Mouse (Mus musculus) CH12.LX (cell line): Measurements from ENCODE around the gene Fam71f1. TPM values are rescaled to one million over a fixed set of nuclear protein-coding genes. Genes with fewer than 3 reads are reported as not detected.
A peak's percentile ranks its signal among the peaks of the same experiment; 100 is the strongest.

Experiments
- DNase-seq: peaks from one replicate; pipeline ENCODE4 v3.0.0-alpha.2; 2013; ENCODE audit errors: extremely low read depth
- H3K27ac ChIP-seq: 2 replicates; pipeline ENCODE4 v1.5.1; 2012; ENCODE audit warnings: low read depth, mild to moderate bottlenecking, control low read depth, moderate library complexity; ENCODE audit not compliant: insufficient read depth
- H3K27me3 ChIP-seq: replicated peaks from 2 replicates; pipeline ENCODE3; 2012; ENCODE audit warnings: inconsistent platforms
- H3K36me3 ChIP-seq, 2 experiments: replicated peaks in 1 of 2; 2 replicates each; pipeline versions ENCODE3 to v1.6.1; 2012; ENCODE audit warnings: inconsistent platforms in 1 of 2, low read length in 1 of 2, mild to moderate bottlenecking in 1 of 2, mixed read lengths in 1 of 2, moderate library complexity in 1 of 2; ENCODE audit not compliant: control insufficient read depth in 1 of 2, insufficient read depth in 1 of 2
- H3K4me1 ChIP-seq, 2 experiments: 2 replicates each; pipeline ENCODE4 v1.6.1; 2012; ENCODE audit warnings: inconsistent platforms in 1 of 2, moderate library complexity in 1 of 2; ENCODE audit not compliant: insufficient read depth in 2 of 2, control insufficient read depth in 1 of 2
- H3K4me2 ChIP-seq: 2 replicates; pipeline ENCODE4 v1.6.1; 2012; ENCODE audit warnings: low read depth, mild to moderate bottlenecking, control low read depth; ENCODE audit not compliant: poor library complexity, insufficient read depth, severe bottlenecking
- H3K4me3 ChIP-seq, 3 experiments: fragments of 150-350 bp in 1 of 3; sonication (generic) in 1 of 3; replicated peaks in 1 of 3; 2 replicates each; pipeline versions ENCODE3 to v1.5.1; 2011 to 2012; ENCODE audit warnings: low read depth in 2 of 3, low read length in 2 of 3, mild to moderate bottlenecking in 2 of 3, moderate library complexity in 2 of 3, control low read depth in 1 of 3, improper control_type of control experiment in 1 of 3, inconsistent platforms in 1 of 3, mixed read lengths in 1 of 3; ENCODE audit not compliant: poor library complexity in 1 of 3
- H3K79me2 ChIP-seq: replicated peaks from 2 replicates; pipeline ENCODE4 v1.6.1; 2012; ENCODE audit warnings: mild to moderate bottlenecking, moderate library complexity; ENCODE audit not compliant: control insufficient read depth, poor library complexity, insufficient read depth, severe bottlenecking; ENCODE audit errors: extremely low read depth
- H3K9ac ChIP-seq: 2 replicates; pipeline ENCODE4 v1.6.1; 2012; ENCODE audit warnings: low read depth, mild to moderate bottlenecking, control low read depth, moderate library complexity; ENCODE audit not compliant: insufficient read depth
- H3K9me3 ChIP-seq: replicated peaks from 2 replicates; pipeline ENCODE3; 2012; ENCODE audit warnings: low read length, inconsistent platforms, mixed read lengths
- BHLHE40 ChIP-seq: IDR thresholded peaks from 2 replicates; pipeline ENCODE4 v1.6.1; 2011; ENCODE audit warnings: mild to moderate bottlenecking, low read depth, low read length, improper control_type of control experiment
- E2F4 ChIP-seq: IDR thresholded peaks from 2 replicates; pipeline ENCODE4 v1.6.1; 2011; ENCODE audit warnings: low read depth, low read length, improper control_type of control experiment; ENCODE audit not compliant: insufficient replicate concordance
- ELF1 ChIP-seq: IDR thresholded peaks from 2 replicates; pipeline ENCODE4 v1.6.1; 2014; ENCODE audit warnings: low read depth, mild to moderate bottlenecking, inconsistent platforms, low read length, improper control_type of control experiment
- EP300 ChIP-seq: IDR thresholded peaks from 2 replicates; pipeline ENCODE4 v1.6.1; 2011; ENCODE audit warnings: low read length, improper control_type of control experiment
- ETS1 ChIP-seq: conservative IDR thresholded peaks from 2 replicates; pipeline ENCODE4 v1.6.1; 2012; ENCODE audit warnings: low read depth, mild to moderate bottlenecking, inconsistent platforms, low read length, improper control_type of control experiment, moderate library complexity
- HCFC1 ChIP-seq: IDR thresholded peaks from 2 replicates; pipeline ENCODE4 v1.6.1; 2012; ENCODE audit warnings: low read depth, mild to moderate bottlenecking, inconsistent platforms, low read length, improper control_type of control experiment
- IRF4 ChIP-seq: IDR thresholded peaks from 2 replicates; pipeline ENCODE4 v1.6.1; 2014; ENCODE audit warnings: low read depth, mild to moderate bottlenecking, inconsistent platforms, low read length, improper control_type of control experiment
- KAT2A ChIP-seq: IDR thresholded peaks from 2 replicates; pipeline ENCODE4 v1.6.1; 2012; ENCODE audit warnings: low read length, improper control_type of control experiment, inconsistent platforms; ENCODE audit not compliant: insufficient replicate concordance
- MAFK ChIP-seq: IDR thresholded peaks from 2 replicates; pipeline ENCODE4 v1.6.1; 2011; ENCODE audit warnings: low read length, improper control_type of control experiment; ENCODE audit not compliant: insufficient replicate concordance
- MAX ChIP-seq: IDR thresholded peaks from 2 replicates; pipeline ENCODE4 v1.6.1; 2011; ENCODE audit warnings: low read length, improper control_type of control experiment
- MEF2A ChIP-seq: IDR thresholded peaks from 2 replicates; pipeline ENCODE4 v1.6.1; 2014; ENCODE audit warnings: low read depth, mild to moderate bottlenecking, inconsistent platforms, low read length, improper control_type of control experiment, borderline replicate concordance
- NELFE ChIP-seq: IDR thresholded peaks from 2 replicates; pipeline ENCODE4 v1.6.1; 2011; ENCODE audit warnings: low read depth, low read length, improper control_type of control experiment
- RCOR1 ChIP-seq: conservative IDR thresholded peaks from 2 replicates; pipeline ENCODE4 v1.6.1; 2012; ENCODE audit warnings: low read depth, mild to moderate bottlenecking, inconsistent platforms, low read length, improper control_type of control experiment
- SIN3A ChIP-seq: IDR thresholded peaks from 2 replicates; pipeline ENCODE4 v1.6.1; 2012; ENCODE audit warnings: low read length, improper control_type of control experiment, inconsistent platforms
- TBP ChIP-seq: conservative IDR thresholded peaks from 2 replicates; pipeline ENCODE4 v1.6.1; 2011; ENCODE audit warnings: low read depth, low read length, improper control_type of control experiment
- USF1 ChIP-seq: IDR thresholded peaks from 2 replicates; pipeline ENCODE4 v1.6.1; 2014; ENCODE audit warnings: low read depth, mild to moderate bottlenecking, inconsistent platforms, low read length, improper control_type of control experiment
- USF2 ChIP-seq: conservative IDR thresholded peaks from 2 replicates; pipeline ENCODE4 v1.6.1; 2011; ENCODE audit warnings: low read depth, low read length, improper control_type of control experiment
- ZMIZ1 ChIP-seq: IDR thresholded peaks from 2 replicates; pipeline ENCODE4 v1.6.1; 2012; ENCODE audit warnings: low read depth, mild to moderate bottlenecking, inconsistent platforms, low read length, improper control_type of control experiment
- dilution Hi-C: fragments of 300-500 bp; cut with MboI; formaldehyde crosslinking; loops from 2 replicates; pipeline ENCODE4 v1.14.3; 2020; ENCODE audit warnings: low sequenced_read_pairs; ENCODE audit not compliant: extremely low pct_unique_long_range_greater_than_20kb, extremely low pct_ligation_motif_present
- in situ Hi-C: fragments of 300-500 bp; cut with MboI; formaldehyde crosslinking; loops from 3 replicates; pipeline ENCODE4 v1.14.3; 2019; ENCODE audit warnings: low sequenced_read_pairs, low pct_ligation_motif_present, low pct_unique_long_range_greater_than_20kb, mixed read lengths
- polyA plus RNA-seq: library from polyadenylated mRNA; unstranded; fragments of >175 nt; gene quantifications from 2 replicates; pipeline ENCODE4 v1.2.1, GENCODE M21; 2012; ENCODE audit warnings: low read depth; ENCODE audit not compliant: insufficient read length
- total RNA-seq, 2 experiments: library from RNA; depleted of rRNA; stranded (reverse); fragments of 300-350 nt in 1 of 2; fragments of >200 nt in 1 of 2; gene quantifications; 2 replicates each; pipeline ENCODE4 v1.2.3; 2012 to 2014

Gene Fam71f1
- total and polyA plus RNA-seq, 3 experiments = not detected

- TF ChIP-seq SIN3A (0 out of 2 replicates have a peak, but pooled peaks have one; percentile 18), ETS1 (peak; percentile 84), RCOR1 (no peak)
These were observed 46.4 kb upstream of the Fam71f1 start, which contains the start of gene Hilpda (continued) for GRCm38 (mm10) chr6:29272312-29273072.

DNA sequence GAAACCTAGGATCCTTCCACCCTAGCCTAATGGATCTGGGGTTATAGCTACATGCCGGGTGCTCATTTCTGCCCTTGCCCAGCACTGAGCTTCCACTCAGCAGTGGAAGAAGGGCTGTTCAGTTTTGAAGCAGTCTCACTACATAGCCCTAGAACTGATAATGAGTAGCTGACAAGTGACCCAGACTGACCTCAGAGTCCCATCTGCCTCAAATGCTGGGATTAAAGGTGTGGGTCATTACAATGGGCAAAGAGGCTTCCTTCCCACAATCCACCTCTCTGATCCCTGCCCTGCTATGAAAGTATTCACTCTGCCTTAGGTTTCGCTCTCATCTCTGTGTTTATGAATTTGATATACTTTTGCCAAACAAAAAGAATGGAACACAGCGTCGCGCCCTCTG lies 42.2 kb upstream of the Fam71f1 start:
- Histone ChIP-seq H3K9ac (no peak overlapping the region), H3K27ac (no peak overlapping the region), H3K9me3 (no peaks in the 10 kb centered on the region), H3K4me2 (no peak overlapping the region), H3K36me3 (peaks cover 8 to 32% of the 10 kb centered on the region in 2 experiments), H3K4me1 (peaks cover 0 to 15% of the 10 kb centered on the region in 2 experiments; a peak in 3 of 4 replicates), H3K27me3 (no peaks in the 10 kb centered on the region), H3K4me3 (no peak overlapping the region), H3K79me2 (peaks cover 10% of the 10 kb centered on the region; the same call in 1 of the 2 replicates)
- dilution Hi-C loops (no loop called here), in situ Hi-C loops (loop anchor here (5.0 to 10.0 kb wide), 3 partner anchors 34 to 109 kb away; partner anchors contain the start of gene Rbm28)
- DNase-seq = no peak
- TF ChIP-seq EP300 (no peak), E2F4 (no peak), KAT2A (no peak), MAX (no peak), NELFE (no peak), USF2 (no peak), HCFC1 (no peak), BHLHE40 (no peak), ZMIZ1 (no peak), SIN3A (no peak), MAFK (no peak), MEF2A (no peak), IRF4 (no peak), TBP (no peak), USF1 (no peak), ELF1 (no peak), RCOR1 (no peak)
- TF ChIP-seq, all 38 proteins: peak for 0
